Mouse (Mus musculus): ENCODE data around the gene Mprip. TPM values are rescaled to one million over a fixed set of nuclear protein-coding genes. Genes with fewer than 3 reads are reported as not detected.

The Mprip gene
- polyA plus RNA-seq, 1 experiment: 246 TPM

DNA sequence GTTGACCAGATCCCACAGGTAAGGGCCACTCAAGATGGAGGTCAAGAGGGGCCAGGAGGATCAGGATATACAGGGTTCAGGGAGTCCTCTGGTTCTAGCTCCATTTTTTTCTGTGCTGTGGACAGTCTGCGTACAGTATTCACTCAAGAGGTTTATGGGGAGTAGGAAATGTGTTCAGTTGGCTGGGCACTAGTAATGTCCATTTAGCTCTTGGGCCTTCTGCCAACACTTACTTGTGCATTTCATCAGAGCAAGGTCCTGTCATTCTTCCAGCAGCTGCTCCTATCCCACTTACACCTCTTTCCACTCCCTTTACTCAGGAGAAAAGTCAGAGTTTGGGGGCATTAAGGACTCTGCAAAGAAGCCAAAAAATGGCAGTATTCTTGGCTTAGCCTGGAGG lies 33.4 kb downstream of the Mprip start:
- Histone ChIP-seq H3K27ac (ENCODE audit: control insufficient read depth, insufficient read depth, low read depth, low read length) (no peak overlapping the region), H3K4me3 (ENCODE audit: control insufficient read depth, low read depth, low read length) (no peak overlapping the region), H3K4me1 (ENCODE audit: control insufficient read depth, insufficient read depth, low read length) (no peaks in the 10 kb centered on the region), H3K36me3 (ENCODE audit: control insufficient read depth, insufficient read depth, low read length) (no peaks in the 10 kb centered on the region; the same call in 1 of the 2 replicates), H3K27me3 (ENCODE audit: control insufficient read depth, insufficient read depth, low read length) (no peaks in the 10 kb centered on the region)
- TF ChIP-seq CTCF (IDR thresholded peaks at IDR 0.05; ENCODE audit: control insufficient read depth, insufficient read depth, insufficient replicate concordance, low read depth, low read length) (no peak), POLR2A (IDR thresholded peaks at IDR 0.05; ENCODE audit: control insufficient read depth, low read depth, low read length) (no peak)

DNA sequence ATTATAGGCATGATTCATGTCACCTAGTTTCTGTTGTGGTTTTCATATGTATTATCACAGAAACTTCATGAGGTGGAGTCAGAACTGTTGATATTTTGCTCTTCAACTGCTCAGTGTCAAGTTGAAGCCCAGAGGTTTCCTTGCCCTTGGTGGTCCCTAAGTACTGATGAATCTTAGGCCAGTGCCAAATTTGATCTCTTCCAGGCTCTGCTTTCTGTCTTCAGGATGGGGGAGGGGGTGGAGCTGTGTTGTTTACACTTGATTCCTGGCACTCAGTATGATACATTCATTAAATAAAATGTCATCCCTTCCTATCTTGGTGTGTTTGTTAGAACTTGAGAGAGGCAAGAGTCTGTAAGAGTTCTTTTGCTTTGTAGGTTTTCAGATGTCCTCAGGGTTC lies 34.4 kb downstream of the Mprip start:
- H3K36me3 ChIP-seq (ENCODE audit: control insufficient read depth, insufficient read depth, low read length): no peaks in the 10 kb centered on the region; the same call in 1 of the 2 replicates
- no peak overlapping the region for H3K4me3 ChIP-seq (ENCODE audit: control insufficient read depth, low read depth, low read length)
- H3K4me1 ChIP-seq (ENCODE audit: control insufficient read depth, insufficient read depth, low read length): no peaks in the 10 kb centered on the region
- H3K27ac ChIP-seq (ENCODE audit: control insufficient read depth, insufficient read depth, low read depth, low read length): no peak overlapping the region
- no peak for TF ChIP-seq POLR2A (IDR thresholded peaks at IDR 0.05; ENCODE audit: control insufficient read depth, low read depth, low read length)
- TF ChIP-seq CTCF (IDR thresholded peaks at IDR 0.05; ENCODE audit: control insufficient read depth, insufficient read depth, insufficient replicate concordance, low read depth, low read length): no peak
- no peaks in the 10 kb centered on the region for H3K27me3 ChIP-seq (ENCODE audit: control insufficient read depth, insufficient read depth, low read length)

DNA sequence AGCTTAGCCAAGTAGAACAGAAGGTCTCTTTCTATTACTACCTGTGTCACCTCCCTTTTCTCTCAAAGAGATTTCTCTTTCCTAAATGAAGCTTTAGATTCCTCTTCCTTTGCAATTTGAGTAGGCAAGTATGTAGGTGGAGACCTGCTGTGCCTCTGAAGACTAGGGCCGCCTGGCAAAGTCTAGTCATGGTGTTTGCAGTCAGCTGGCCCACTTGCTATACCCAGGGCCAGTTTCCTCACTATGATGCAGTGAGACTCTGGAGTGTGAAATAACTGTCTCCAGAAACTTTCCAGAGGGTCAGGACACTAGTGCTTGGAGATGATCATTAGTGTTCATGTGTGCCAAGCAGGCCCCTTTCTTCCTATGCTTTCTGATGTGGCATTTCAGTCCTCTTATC lies 36.5 kb downstream of the Mprip start:
- no peak overlapping the region for H3K4me3 ChIP-seq (ENCODE audit: control insufficient read depth, low read depth, low read length)
- no peak overlapping the region for H3K27ac ChIP-seq (ENCODE audit: control insufficient read depth, insufficient read depth, low read depth, low read length)
- TF ChIP-seq CTCF (IDR thresholded peaks at IDR 0.05; ENCODE audit: control insufficient read depth, insufficient read depth, insufficient replicate concordance, low read depth, low read length) (no peak), POLR2A (IDR thresholded peaks at IDR 0.05; ENCODE audit: control insufficient read depth, low read depth, low read length) (no peak)
- H3K36me3 ChIP-seq (ENCODE audit: control insufficient read depth, insufficient read depth, low read length): no peaks in the 10 kb centered on the region; the same call in 1 of the 2 replicates
- no peaks in the 10 kb centered on the region for H3K4me1 ChIP-seq (ENCODE audit: control insufficient read depth, insufficient read depth, low read length)
- no peaks in the 10 kb centered on the region for H3K27me3 ChIP-seq (ENCODE audit: control insufficient read depth, insufficient read depth, low read length)

DNA sequence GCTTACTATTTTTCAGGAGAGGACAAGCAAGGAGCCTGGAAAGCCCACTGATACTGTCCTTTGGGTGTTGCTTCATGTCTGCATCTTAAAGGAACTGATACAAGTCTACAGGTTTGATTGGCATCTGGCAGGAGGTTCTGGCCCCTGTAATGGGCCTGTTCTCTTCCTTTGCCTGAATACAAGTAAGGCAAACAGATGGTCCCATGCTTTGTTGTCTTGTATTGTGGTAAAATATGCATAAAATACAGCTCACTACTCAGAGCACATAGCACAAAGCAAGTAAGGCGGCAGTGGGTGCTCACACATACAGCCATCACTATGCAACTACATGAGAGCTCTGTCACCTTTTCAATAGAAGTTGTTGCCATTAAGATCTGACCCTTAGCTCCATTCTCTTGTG lies 39.7 kb downstream of the Mprip start:
- Histone ChIP-seq H3K27ac (ENCODE audit: control insufficient read depth, insufficient read depth, low read depth, low read length) (no peak overlapping the region), H3K27me3 (ENCODE audit: control insufficient read depth, insufficient read depth, low read length) (no peaks in the 10 kb centered on the region), H3K4me1 (ENCODE audit: control insufficient read depth, insufficient read depth, low read length) (no peaks in the 10 kb centered on the region), H3K4me3 (ENCODE audit: control insufficient read depth, low read depth, low read length) (no peak overlapping the region), H3K36me3 (ENCODE audit: control insufficient read depth, insufficient read depth, low read length) (no peaks in the 10 kb centered on the region; the same call in 1 of the 2 replicates)
- TF ChIP-seq POLR2A (IDR thresholded peaks at IDR 0.05; ENCODE audit: control insufficient read depth, low read depth, low read length): no peak
- TF ChIP-seq CTCF (IDR thresholded peaks at IDR 0.05; ENCODE audit: control insufficient read depth, insufficient read depth, insufficient replicate concordance, low read depth, low read length): no peak

DNA sequence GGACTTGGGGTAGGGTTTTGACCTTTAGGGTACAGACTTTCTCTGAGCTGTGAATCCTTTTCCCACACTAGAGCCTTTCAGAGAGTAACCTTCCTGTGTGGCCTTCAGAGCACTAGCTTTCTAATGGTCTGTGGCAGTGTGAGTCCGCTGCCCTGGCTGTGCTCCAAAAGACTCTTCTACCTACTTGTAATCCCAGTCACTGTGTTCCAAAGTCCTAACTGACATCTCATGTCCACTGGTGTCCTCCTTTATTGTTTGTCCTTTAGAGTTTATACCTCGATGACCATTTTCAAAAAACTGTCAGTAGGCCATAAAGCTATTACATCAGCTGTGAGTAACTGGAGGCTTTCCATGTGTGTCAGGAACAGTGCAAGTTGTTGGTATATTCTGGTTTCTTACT lies 44.0 kb downstream of the Mprip start:
- peaks cover 1% of the 10 kb centered on the region; the same call in 1 of the 2 replicates for H3K36me3 ChIP-seq (ENCODE audit: control insufficient read depth, insufficient read depth, low read length)
- peaks cover 5% of the 10 kb centered on the region for H3K4me1 ChIP-seq (ENCODE audit: control insufficient read depth, insufficient read depth, low read length)
- no peak overlapping the region for H3K27ac ChIP-seq (ENCODE audit: control insufficient read depth, insufficient read depth, low read depth, low read length)

DNA sequence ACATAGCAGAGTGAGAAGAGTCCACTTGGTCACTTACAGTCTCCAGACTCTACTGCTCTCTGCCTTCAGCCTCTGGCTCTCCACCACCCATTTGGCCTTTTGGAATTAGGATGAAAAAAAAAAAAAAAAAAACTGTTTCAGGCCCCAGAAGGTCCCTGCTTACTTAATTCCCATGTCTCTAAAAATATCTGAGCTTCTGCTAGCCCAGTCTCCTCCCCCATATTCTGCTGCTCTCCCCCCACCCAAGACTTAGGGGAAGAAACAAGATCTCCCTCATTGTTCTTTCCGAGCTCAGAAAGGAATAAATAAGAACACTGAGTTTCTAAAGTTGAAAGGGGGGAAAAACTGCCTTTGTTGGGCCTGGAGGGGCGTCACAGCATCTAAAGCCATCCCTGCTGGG lies 46.4 kb downstream of the Mprip start:
- Histone ChIP-seq H3K4me3 (ENCODE audit: control insufficient read depth, low read depth, low read length) (no peak overlapping the region), H3K4me1 (ENCODE audit: control insufficient read depth, insufficient read depth, low read length) (peaks cover 5% of the 10 kb centered on the region), H3K27ac (ENCODE audit: control insufficient read depth, insufficient read depth, low read depth, low read length) (peak overlapping the region; percentile 73), H3K27me3 (ENCODE audit: control insufficient read depth, insufficient read depth, low read length) (no peaks in the 10 kb centered on the region), H3K36me3 (ENCODE audit: control insufficient read depth, insufficient read depth, low read length) (peaks cover 1% of the 10 kb centered on the region; the same call in 1 of the 2 replicates)
- TF ChIP-seq POLR2A (IDR thresholded peaks at IDR 0.05; ENCODE audit: control insufficient read depth, low read depth, low read length): no peak

More for the DNA sequence above, 44.0 kb downstream of the Mprip start:
- TF ChIP-seq POLR2A (IDR thresholded peaks at IDR 0.05; ENCODE audit: control insufficient read depth, low read depth, low read length) (no peak), CTCF (IDR thresholded peaks at IDR 0.05; ENCODE audit: control insufficient read depth, insufficient read depth, insufficient replicate concordance, low read depth, low read length) (no peak)
- H3K4me3 ChIP-seq (ENCODE audit: control insufficient read depth, low read depth, low read length): no peak overlapping the region
- H3K27me3 ChIP-seq (ENCODE audit: control insufficient read depth, insufficient read depth, low read length): no peaks in the 10 kb centered on the region

DNA sequence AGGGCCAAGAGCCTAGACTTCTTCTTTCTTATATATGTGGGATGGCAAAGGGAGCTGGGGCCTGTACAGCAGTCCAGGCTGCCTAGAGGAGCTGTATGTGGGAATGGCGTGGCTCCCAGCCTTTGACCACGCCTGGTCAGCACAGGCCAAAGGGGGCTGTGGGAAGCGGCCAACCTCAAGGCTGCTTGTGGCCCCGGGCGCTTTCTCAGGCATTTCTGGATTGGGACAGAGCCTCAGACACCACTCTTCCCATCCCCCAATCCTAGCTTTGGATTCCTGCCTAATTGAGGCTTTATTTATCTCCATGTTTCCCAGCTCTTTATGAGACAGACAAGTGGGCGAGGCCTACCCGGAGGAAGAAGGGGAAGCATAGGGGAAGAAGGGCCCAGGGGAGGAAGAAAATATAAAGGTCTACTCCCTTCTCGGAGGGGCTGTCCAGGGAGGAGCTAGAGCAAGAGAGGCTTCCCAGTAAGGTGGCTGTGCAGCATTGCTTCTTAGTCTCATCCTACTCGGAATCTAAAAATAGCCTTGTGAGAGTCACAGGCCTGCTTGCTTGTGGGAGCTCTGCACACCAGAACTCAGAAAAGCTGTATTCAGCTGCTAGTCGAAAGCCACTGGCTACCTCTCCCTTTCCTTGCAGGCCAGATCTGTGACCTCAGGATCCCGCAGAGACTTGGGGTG lies 47.0 kb downstream of the Mprip start:
- Histone ChIP-seq H3K4me3 (ENCODE audit: control insufficient read depth, low read depth, low read length) (no peak overlapping the region), H3K27me3 (ENCODE audit: control insufficient read depth, insufficient read depth, low read length) (no peaks in the 10 kb centered on the region), H3K27ac (ENCODE audit: control insufficient read depth, insufficient read depth, low read depth, low read length) (peak overlapping the region; percentile 73), H3K36me3 (ENCODE audit: control insufficient read depth, insufficient read depth, low read length) (peaks cover 1% of the 10 kb centered on the region; the same call in 1 of the 2 replicates), H3K4me1 (ENCODE audit: control insufficient read depth, insufficient read depth, low read length) (peaks cover 5% of the 10 kb centered on the region)
- no peak for TF ChIP-seq POLR2A (IDR thresholded peaks at IDR 0.05; ENCODE audit: control insufficient read depth, low read depth, low read length)
- TF ChIP-seq CTCF (IDR thresholded peaks at IDR 0.05; ENCODE audit: control insufficient read depth, insufficient read depth, insufficient replicate concordance, low read depth, low read length): no peak
